Mouse (Mus musculus): Measurements from ENCODE around the gene Ext2. TPM values are rescaled to one million over a fixed set of nuclear protein-coding genes. Genes with fewer than 3 reads are reported as not detected.

The Ext2 gene
- polyA plus RNA-seq, 1 experiment from 2014 or later, result 68.0 TPM

DNA sequence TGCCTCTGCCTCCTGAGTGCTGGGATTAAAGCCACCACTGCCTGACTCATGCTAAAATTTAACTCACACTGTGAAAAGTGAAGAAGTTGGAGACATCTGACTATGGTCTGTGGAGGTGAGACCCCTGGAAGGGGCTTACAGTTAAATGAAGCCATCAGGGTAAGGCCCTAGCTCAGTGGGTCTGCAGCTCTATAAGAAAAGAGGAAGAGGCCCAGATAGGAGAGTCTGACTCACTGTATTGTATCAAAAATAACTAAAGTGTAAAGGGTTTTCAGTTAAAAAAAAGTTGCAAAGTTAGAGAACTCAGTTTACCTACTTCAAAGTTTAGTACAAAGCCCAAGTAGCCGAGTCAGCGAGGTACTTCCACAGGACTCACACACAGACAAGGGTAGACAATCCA, 19.4 kb downstream of the Ext2 start:
- H3K4me3 ChIP-seq (ENCODE audit: low read depth, low read length), result no peak overlapping the region
- peaks cover 9% of the 10 kb centered on the region; the same call in 1 of the 2 replicates for H3K36me3 ChIP-seq (ENCODE audit: control insufficient read depth, insufficient read depth, low read length)
- no peak for DNase-seq (ENCODE audit: low spot score)
- no peaks in the 10 kb centered on the region for H3K9me3 ChIP-seq (ENCODE audit: control insufficient read depth, low read length)
- no peaks in the 10 kb centered on the region for H3K27me3 ChIP-seq (replicated peaks; ENCODE audit: control insufficient read depth, insufficient read depth, low read length)
- H3K27ac ChIP-seq (ENCODE audit: low read depth, low read length), result no peak overlapping the region
- WGBS, result 88% methylated on average over 2 of the region's 2 CpGs
- H3K4me2 ChIP-seq, result no peak overlapping the region
- no peak for ATAC-seq (replicated peaks; ENCODE audit: low FRiP score)
- H3K9ac ChIP-seq (ENCODE audit: low read depth, low read length), result no peak overlapping the region
- H3K4me1 ChIP-seq (replicated peaks; ENCODE audit: control insufficient read depth, insufficient read depth, low read length), result no peaks in the 10 kb centered on the region

DNA sequence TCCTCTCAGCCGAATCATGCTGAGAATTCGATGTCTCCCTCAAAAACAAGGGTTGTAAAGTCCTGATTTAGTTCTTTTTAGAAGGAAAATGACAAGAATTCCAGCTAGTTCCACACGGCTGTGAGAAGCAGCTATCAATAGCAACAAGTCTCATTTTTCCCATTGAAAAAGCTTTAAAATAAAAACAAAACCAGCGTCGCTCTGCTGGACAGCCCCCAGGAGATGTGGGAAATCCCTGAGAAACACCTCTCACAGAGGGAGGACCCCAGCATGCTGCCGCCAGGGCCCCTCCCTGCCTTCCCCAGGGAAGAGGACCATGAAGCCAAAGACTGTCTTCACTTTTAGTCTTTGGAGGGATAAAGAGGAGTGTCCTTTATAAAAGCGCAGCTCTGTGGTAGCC, 21.3 kb downstream of the Ext2 start:
- no peak overlapping the region for H3K4me2 ChIP-seq
- ATAC-seq (replicated peaks; ENCODE audit: low FRiP score) (no peak), DNase-seq (ENCODE audit: low spot score) (no peak)
- no peak overlapping the region for H3K27ac ChIP-seq (ENCODE audit: low read depth, low read length)
- 85% methylated on average over 7 of the region's 7 CpGs for WGBS
- H3K27me3 ChIP-seq (replicated peaks; ENCODE audit: control insufficient read depth, insufficient read depth, low read length), result no peaks in the 10 kb centered on the region
- H3K4me1 ChIP-seq (replicated peaks; ENCODE audit: control insufficient read depth, insufficient read depth, low read length), result no peaks in the 10 kb centered on the region
- peaks cover 8% of the 10 kb centered on the region; the same call in 1 of the 2 replicates for H3K36me3 ChIP-seq (ENCODE audit: control insufficient read depth, insufficient read depth, low read length)
- no peak overlapping the region for H3K4me3 ChIP-seq (ENCODE audit: low read depth, low read length)
- no peaks in the 10 kb centered on the region for H3K9me3 ChIP-seq (ENCODE audit: control insufficient read depth, low read length)
- no peak overlapping the region for H3K9ac ChIP-seq (ENCODE audit: low read depth, low read length)

DNA sequence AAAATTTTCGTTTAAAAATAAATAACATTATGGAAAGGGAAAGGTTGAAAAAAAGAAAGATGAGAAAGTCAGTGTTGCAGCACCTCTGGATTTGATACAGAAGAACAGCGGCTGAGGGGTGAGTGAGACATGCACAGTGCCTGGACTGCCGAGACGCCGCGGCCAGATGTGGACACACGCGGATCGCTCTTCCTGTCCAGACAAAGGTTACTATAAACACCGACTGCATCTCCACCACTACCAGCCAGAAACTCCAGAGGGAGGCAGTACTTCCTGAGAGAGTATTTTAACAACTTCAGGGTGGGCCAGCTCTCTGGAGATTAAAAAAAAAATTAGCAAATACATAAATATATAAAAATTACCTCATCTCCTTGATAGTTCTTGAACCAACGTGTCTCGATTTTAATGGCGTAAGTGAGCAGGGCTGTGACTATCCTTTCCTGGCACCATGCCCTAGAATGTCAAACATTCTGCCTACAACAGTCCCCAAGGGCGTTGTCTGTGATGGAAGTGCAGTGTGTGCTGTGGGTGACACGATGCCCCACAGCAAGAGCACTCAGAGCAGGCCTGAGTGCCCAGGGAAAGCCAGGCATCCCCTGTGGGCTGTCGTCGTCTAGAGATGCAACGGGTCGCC, 25.1 kb downstream of the Ext2 start:
- 86% methylated on average over 19 of the region's 19 CpGs for WGBS
- Histone ChIP-seq H3K4me2 (no peak overlapping the region), H3K9ac (ENCODE audit: low read depth, low read length) (no peak overlapping the region), H3K9me3 (ENCODE audit: control insufficient read depth, low read length) (no peaks in the 10 kb centered on the region), H3K27me3 (replicated peaks; ENCODE audit: control insufficient read depth, insufficient read depth, low read length) (no peaks in the 10 kb centered on the region), H3K4me1 (replicated peaks; ENCODE audit: control insufficient read depth, insufficient read depth, low read length) (no peaks in the 10 kb centered on the region), H3K4me3 (ENCODE audit: low read depth, low read length) (no peak overlapping the region), H3K36me3 (ENCODE audit: control insufficient read depth, insufficient read depth, low read length) (peaks cover 14% of the 10 kb centered on the region), H3K27ac (ENCODE audit: low read depth, low read length) (no peak overlapping the region)
- ATAC-seq (replicated peaks; ENCODE audit: low FRiP score) (no peak), DNase-seq (ENCODE audit: low spot score) (no peak)

DNA sequence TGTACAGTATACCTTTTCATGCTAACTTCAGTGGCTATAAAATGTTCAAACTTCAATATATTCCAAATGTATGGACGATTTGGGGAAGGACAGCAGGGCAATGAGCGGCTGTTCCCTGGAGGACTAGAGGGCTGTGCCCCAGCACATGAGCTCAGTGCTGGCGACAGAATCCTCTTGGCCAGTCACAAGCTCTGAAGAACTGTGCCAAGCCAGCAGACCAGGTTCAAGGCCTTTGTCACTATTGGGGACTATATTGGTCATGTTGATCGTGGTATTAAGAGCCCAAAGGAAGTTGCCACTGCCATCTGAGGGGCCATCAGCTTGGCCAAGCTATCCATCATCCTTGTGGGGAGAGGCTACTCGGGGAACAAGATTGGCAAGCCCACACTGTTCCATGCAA, 28.0 kb downstream of the Ext2 start:
- Histone ChIP-seq H3K27me3 (replicated peaks; ENCODE audit: control insufficient read depth, insufficient read depth, low read length) (no peaks in the 10 kb centered on the region), H3K9me3 (ENCODE audit: control insufficient read depth, low read length) (no peaks in the 10 kb centered on the region), H3K27ac (ENCODE audit: low read depth, low read length) (no peak overlapping the region), H3K4me3 (ENCODE audit: low read depth, low read length) (no peak overlapping the region), H3K9ac (ENCODE audit: low read depth, low read length) (no peak overlapping the region), H3K36me3 (ENCODE audit: control insufficient read depth, insufficient read depth, low read length) (peaks cover 11% of the 10 kb centered on the region), H3K4me2 (no peak overlapping the region), H3K4me1 (replicated peaks; ENCODE audit: control insufficient read depth, insufficient read depth, low read length) (peaks cover 9% of the 10 kb centered on the region)
- ATAC-seq (replicated peaks; ENCODE audit: low FRiP score) (no peak), DNase-seq (ENCODE audit: low spot score) (no peak)
- 84% methylated on average over 5 of the region's 5 CpGs for WGBS

DNA sequence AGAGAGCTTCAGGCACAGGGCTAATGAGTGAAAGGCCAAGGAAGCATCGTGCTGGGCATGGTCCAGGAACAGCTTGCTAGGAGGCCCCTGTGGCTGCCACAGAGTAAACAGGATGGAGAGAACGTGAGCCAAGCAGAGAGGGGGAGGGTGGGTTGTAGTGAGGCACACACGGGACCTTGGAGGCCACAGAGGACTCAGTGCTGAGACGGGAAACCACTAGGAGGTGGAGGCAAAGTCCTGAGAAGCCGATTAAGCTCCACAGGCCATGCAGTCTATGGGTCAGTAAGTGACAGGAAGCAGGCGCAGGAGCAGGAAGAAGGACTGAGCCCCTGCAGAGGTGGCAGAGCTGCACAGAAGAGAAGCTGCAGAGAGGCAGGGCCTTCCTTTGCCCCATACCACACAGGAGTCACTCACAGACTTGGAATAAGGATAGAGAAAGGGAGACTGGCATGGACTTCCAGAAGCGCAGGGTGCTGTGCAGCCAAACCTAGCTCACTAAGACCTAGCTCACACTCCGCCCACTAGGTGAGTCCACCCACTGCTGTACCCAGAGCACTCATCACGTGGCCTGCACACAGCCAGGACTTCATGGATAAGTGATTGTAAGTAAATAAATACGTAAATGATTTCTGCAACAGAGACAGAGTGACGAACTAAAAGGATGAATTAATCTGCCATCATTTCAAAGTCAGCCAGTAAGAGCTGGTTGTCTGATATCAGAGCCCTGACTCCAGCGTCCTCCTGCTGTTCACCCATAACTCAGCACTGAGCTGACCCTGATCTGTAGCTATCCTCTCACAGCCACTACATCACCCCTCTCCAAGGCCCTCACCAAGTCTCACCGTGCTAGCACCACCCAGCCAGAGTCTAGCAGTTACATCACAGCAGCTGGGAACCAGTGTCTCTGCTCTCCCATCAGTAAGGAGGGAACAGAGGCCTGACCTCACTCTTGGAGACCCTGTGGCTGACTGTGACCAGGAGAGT, 30.6 kb downstream of the Ext2 start:
- Histone ChIP-seq H3K4me1 (replicated peaks; ENCODE audit: control insufficient read depth, insufficient read depth, low read length) (peaks cover 9% of the 10 kb centered on the region), H3K9ac (ENCODE audit: low read depth, low read length) (no peak overlapping the region), H3K4me3 (ENCODE audit: low read depth, low read length) (no peak overlapping the region), H3K27ac (ENCODE audit: low read depth, low read length) (peak overlapping the region; percentile 34), H3K27me3 (replicated peaks; ENCODE audit: control insufficient read depth, insufficient read depth, low read length) (no peaks in the 10 kb centered on the region), H3K9me3 (ENCODE audit: control insufficient read depth, low read length) (no peaks in the 10 kb centered on the region), H3K4me2 (no peak overlapping the region), H3K36me3 (ENCODE audit: control insufficient read depth, insufficient read depth, low read length) (peaks cover 9% of the 10 kb centered on the region)
- ATAC-seq (replicated peaks; ENCODE audit: low FRiP score) (peak; percentile 66), DNase-seq (ENCODE audit: low spot score) (no peak)
- 50% methylated on average over 13 of the region's 13 CpGs for WGBS

DNA sequence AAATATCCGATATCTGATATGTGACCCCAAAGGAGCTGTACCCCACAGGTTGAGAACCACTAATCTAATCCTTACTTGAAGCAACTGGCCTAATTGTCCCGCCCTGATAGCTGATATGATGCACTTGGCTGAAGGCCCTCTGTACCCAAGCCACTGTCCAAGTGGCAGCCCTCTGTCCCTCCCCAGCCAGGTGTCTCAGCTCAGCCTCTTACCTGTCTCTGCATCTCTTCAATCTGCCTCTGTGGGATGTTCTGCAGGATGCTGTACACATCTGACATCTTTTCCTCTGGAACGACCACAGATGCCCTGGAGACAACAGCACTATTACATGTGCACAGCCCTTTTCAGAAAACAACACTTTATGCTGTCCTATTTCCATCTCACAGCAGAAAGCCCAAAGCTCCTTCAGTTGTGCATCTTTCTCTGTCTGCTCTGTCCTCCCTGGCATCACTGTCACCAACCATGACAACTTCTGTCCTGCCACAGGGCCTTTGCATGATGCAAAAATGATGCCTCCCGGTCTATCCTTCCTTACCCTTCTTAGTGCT, 31.5 kb downstream of the Ext2 start:
- Histone ChIP-seq H3K4me2 (no peak overlapping the region), H3K4me3 (ENCODE audit: low read depth, low read length) (no peak overlapping the region), H3K9me3 (ENCODE audit: control insufficient read depth, low read length) (no peaks in the 10 kb centered on the region), H3K27ac (ENCODE audit: low read depth, low read length) (no peak overlapping the region), H3K36me3 (ENCODE audit: control insufficient read depth, insufficient read depth, low read length) (peaks cover 9% of the 10 kb centered on the region), H3K27me3 (replicated peaks; ENCODE audit: control insufficient read depth, insufficient read depth, low read length) (no peaks in the 10 kb centered on the region), H3K9ac (ENCODE audit: low read depth, low read length) (no peak overlapping the region), H3K4me1 (replicated peaks; ENCODE audit: control insufficient read depth, insufficient read depth, low read length) (peaks cover 9% of the 10 kb centered on the region)
- 86% methylated on average over 4 of the region's 4 CpGs for WGBS
- no peak for ATAC-seq (replicated peaks; ENCODE audit: low FRiP score)
- no peak for DNase-seq (ENCODE audit: low spot score)

DNA sequence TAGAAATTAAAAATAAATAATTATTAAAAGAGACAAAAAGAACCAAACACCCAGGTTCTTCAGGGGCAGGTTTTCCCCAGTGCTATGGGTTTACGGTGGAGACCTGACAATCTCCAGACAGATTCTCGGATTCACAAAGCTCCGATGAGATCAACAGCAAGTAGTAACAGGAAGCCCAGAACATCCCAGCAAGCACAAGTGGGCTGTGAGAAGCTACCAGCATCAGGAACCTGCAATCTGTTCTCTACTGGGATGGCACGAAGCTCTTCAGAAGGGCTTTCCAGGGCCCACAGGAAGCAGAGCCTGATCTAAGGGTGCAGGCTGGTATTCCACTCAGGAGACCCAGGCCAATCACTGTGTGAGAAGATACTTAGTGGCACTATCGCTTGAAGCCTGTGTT, 33.8 kb downstream of the Ext2 start:
- ATAC-seq (replicated peaks; ENCODE audit: low FRiP score), result no peak

DNA sequence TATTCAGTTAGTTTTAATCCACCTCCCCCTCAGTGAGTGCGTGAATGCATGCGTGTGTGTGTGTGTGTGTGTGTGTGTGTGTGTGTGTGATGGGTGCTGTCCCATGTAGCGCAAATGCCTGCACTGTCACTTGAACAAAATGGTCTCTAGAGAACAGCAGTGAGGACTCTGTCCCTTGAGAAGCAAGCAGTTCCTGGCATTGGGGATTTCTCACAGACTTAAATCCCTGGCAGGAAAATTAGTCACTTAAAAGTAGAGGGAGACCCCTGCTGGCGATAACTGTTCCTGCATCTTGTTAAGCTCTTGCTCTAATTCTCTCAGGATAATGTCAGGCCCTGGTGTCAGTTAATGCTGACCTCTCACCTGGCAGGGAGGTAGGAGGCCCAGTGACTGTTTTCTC, 36.2 kb downstream of the Ext2 start:
- Histone ChIP-seq H3K4me1 (replicated peaks; ENCODE audit: control insufficient read depth, insufficient read depth, low read length) (peaks cover under 1% of the 10 kb centered on the region; the same call in 1 of the 2 replicates), H3K27ac (ENCODE audit: low read depth, low read length) (no peak overlapping the region), H3K4me2 (no peak overlapping the region), H3K27me3 (replicated peaks; ENCODE audit: control insufficient read depth, insufficient read depth, low read length) (peaks cover 2% of the 10 kb centered on the region; the same call in 1 of the 2 replicates), H3K36me3 (ENCODE audit: control insufficient read depth, insufficient read depth, low read length) (no peaks in the 10 kb centered on the region), H3K9ac (ENCODE audit: low read depth, low read length) (no peak overlapping the region), H3K9me3 (ENCODE audit: control insufficient read depth, low read length) (no peaks in the 10 kb centered on the region), H3K4me3 (ENCODE audit: low read depth, low read length) (no peak overlapping the region)
- ATAC-seq (replicated peaks; ENCODE audit: low FRiP score), result 0 out of 2 replicates have a peak, but pooled peaks have one; percentile 29
- DNase-seq (ENCODE audit: low spot score), result no peak
- 54% methylated on average over 4 of the region's 4 CpGs for WGBS

More for the DNA sequence above, 33.8 kb downstream of the Ext2 start:
- no peaks in the 10 kb centered on the region for H3K9me3 ChIP-seq (ENCODE audit: control insufficient read depth, low read length)
- no peak overlapping the region for H3K4me2 ChIP-seq
- 81% methylated on average over 5 of the region's 5 CpGs for WGBS
- H3K27ac ChIP-seq (ENCODE audit: low read depth, low read length), result no peak overlapping the region
- no peak for DNase-seq (ENCODE audit: low spot score)
- no peak overlapping the region for H3K4me3 ChIP-seq (ENCODE audit: low read depth, low read length)
- H3K9ac ChIP-seq (ENCODE audit: low read depth, low read length), result no peak overlapping the region
- peaks cover 9% of the 10 kb centered on the region for H3K4me1 ChIP-seq (replicated peaks; ENCODE audit: control insufficient read depth, insufficient read depth, low read length)
- H3K27me3 ChIP-seq (replicated peaks; ENCODE audit: control insufficient read depth, insufficient read depth, low read length), result peaks cover 1% of the 10 kb centered on the region; the same call in 1 of the 2 replicates
- no peaks in the 10 kb centered on the region for H3K36me3 ChIP-seq (ENCODE audit: control insufficient read depth, insufficient read depth, low read length)
